Mouse (Mus musculus): ENCODE measurements at regions not wholly inside any gene's neighbourhood (a gene's known extent, or its start where the extent isn't known, plus 50 kb on each side); places are given as distances from the start of the nearest gene placed in this dataset.

DNA sequence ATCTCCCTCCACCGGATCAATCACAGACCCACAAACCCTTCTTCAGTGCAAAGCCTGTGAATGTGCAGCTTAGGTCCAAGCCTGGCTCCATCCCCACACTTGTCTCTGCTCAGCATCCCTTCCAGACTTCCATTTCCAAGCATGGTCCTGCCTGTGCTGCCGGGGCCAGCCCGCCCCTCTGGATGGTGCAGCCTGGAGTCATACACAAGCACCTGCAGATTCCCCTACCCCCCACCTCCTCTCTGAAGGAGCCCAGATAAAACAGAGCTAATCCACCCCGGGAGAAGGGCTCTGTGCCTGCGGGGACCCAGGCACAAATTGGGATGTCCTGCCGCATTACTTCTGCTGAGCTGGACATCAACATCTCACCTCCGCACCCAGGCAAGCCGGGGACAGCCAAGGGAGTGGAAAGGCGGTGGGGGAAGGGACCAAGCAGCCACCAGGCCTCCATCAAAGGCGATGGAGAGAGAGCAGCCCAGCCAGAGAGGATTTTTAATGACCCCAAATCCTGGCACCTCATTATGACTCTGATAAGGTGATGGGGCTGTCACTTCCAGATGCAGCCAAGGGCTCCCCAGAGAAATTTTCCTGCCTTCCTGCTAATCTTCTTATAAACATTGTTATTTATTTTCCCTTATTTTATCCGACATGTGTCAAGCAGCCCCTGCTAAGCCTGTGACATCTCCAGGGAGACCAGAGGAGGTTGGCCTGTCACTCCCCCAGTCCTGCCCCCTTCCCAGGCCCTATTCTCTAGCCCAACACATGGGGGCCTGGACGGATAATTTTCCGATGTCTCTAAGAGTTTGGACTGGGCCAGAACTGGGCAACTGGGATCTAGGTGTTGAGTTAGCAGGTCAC lies 105.5 kb upstream of the Unc5b start:
- DNase-seq, result no peak

GRCm38 (mm10) chr10:60934297-60935286 lies 103.2 kb upstream of the Unc5b start:
- DNase-seq, result no peak

DNA sequence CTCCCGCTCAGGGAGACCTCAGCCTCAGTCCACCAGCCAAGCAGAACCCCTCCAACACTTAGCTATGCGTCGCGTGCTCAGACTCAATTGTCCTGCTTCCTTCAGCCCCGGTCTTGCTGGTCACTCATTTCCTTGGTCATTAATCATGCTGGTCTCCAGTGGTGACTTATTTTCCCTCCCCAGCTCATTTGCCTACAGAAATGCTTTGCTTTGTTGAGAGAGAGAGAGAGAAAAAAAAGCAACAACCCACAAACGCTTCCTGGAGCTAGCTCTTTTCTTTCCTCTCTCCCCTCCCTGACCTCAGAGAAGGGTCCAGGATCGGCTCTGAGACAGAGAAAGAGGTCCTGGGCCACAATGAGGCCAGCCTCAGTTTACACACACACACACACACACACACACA lies 102.5 kb upstream of the Unc5b start:
- DNase-seq, result no peak

- no peak for DNase-seq
Measured at GRCm38 (mm10) chr10:60932855-60933254, 101.5 kb upstream of the Unc5b start.

- DNase-seq, result peak; percentile 6
Measured at GRCm38 (mm10) chr10:60931891-60932378, 100.6 kb upstream of the Unc5b start.

GRCm38 (mm10) chr10:60928646-60929045 lies 97.3 kb upstream of the Unc5b start:
- DNase-seq, result no peak

- no peak for DNase-seq
Measured at GRCm38 (mm10) chr10:60928164-60928563, 96.8 kb upstream of the Unc5b start.

DNA sequence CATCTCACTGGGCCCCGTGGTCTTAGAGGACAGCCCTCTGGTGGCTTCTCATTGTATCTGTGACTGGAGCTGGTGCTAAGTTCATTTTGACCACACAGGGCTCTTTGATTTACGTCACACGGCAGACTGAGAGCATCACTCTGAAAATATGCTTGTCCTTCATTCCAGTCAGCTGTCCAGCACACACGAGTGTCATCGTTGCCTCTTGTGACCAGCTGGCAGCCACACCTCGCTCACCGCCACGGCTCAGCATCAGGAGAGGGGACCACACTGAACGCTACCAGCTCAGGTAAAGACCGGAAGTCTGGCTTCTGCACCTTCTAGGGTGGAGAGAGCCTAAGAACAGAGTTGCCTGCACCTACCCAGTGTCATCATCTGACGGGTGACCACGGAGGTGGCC lies 95.3 kb upstream of the Unc5b start:
- DNase-seq, result no peak

GRCm38 (mm10) chr10:60925644-60926043 lies 94.3 kb upstream of the Unc5b start:
- no peak for DNase-seq

DNA sequence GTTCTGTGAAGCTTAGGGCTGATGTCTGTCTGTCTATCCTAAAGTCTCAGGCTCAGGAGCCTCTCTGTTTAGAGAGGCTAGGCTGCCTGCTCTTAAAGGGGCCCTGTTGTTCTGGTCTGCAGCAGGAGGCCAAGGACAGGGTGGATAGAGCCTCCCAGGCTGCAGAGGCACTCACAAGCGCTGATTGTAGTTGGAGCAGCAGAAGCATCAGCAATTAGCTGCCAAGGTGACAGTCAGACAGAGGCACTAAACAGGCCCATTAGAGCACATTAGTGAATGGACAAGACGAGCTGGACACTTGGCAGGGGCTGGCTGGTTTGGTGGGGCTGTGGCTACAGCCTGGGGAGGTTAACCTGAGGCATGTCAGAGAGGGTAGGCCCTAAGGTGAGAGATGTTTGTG lies 93.8 kb upstream of the Unc5b start:
- no peak for DNase-seq

DNA sequence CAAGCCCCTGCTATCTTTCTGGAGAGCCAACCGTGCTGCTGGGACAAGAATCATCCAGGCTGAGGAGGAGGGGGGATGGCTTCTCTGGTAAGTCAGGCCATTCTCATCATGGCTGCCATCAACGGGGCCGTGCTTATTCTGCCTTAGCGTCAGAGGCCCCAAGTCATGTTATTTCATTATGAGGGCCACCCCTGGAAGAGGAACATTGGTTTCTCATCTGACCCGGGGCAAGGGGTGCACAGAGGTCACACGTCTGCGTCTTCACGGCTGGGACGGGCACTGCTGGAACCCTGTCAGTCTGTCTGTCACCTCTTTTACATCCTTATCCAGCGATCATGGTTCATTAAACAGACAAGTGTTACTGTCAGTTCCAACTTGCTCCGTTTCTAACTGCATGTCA lies 92.4 kb upstream of the Unc5b start:
- DNase-seq, result no peak

GRCm38 (mm10) chr10:60920621-60921020 lies 89.2 kb upstream of the Unc5b start:
- DNase-seq, result no peak

DNA sequence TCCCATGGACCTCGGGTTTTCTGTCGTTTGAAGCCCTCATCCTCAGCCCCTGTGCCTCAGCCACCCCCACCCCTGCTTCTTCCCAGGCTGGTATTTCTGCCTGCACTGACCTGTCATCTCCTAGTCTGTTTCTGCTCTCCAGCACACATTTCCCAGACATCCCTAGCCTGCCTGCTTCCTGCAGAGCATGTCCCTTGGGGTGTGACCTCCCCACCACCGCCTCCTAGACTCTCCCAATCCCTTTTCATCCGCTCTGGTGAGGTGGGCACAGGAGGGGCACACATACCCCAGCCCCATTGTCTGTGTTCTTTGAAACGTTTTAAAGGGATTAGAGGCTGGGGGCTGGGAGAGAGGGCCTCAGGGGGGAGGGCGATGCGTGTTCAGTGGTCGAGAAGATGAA lies 86.6 kb upstream of the Unc5b start:
- DNase-seq, result no peak

- DNase-seq, result no peak
Measured at GRCm38 (mm10) chr10:60914391-60914790, 83.0 kb upstream of the Unc5b start.

GRCm38 (mm10) chr10:60913456-60913900 lies 82.1 kb upstream of the Unc5b start:
- no peak for DNase-seq

DNA sequence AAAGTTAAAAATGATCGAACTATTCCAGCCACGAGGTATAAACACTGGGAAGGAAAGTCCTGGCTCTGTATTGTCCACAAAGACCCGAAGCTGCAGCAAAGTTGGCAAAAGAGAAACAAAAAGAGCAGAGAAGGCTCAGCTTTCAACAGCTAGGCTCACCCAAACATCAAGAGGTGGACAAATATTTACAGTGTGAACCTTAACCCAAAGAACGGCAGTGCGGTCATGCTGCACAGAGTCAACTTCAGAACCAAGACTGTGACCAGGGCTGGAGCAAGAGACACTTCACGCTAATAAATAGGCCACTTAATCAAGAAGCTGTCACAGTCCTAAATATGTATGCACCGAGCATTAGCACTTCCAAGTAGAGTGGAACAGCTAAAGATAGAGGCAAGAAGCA lies 73.0 kb upstream of the Unc5b start:
- DNase-seq, result no peak

- no peak for DNase-seq
Measured at GRCm38 (mm10) chr10:60900992-60901391, 69.6 kb upstream of the Unc5b start.

DNA sequence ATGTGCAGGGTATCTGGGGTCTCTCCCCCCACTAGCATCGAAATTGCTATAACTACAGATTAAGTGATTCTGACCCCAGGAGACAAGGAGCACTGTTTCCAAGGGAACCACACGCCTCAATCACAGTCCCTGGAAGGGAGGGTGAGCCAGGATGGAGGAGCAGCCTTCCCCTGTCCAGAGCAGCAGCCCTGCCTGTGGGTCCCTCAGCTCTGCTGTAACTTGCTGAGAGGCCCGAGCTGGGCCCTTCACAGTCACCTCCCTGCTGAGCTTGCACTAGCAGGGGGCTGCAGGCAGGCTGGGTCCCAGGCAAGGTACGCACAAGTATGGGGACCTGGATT lies 62.4 kb upstream of the Unc5b start:
- DNase-seq, result no peak

DNA sequence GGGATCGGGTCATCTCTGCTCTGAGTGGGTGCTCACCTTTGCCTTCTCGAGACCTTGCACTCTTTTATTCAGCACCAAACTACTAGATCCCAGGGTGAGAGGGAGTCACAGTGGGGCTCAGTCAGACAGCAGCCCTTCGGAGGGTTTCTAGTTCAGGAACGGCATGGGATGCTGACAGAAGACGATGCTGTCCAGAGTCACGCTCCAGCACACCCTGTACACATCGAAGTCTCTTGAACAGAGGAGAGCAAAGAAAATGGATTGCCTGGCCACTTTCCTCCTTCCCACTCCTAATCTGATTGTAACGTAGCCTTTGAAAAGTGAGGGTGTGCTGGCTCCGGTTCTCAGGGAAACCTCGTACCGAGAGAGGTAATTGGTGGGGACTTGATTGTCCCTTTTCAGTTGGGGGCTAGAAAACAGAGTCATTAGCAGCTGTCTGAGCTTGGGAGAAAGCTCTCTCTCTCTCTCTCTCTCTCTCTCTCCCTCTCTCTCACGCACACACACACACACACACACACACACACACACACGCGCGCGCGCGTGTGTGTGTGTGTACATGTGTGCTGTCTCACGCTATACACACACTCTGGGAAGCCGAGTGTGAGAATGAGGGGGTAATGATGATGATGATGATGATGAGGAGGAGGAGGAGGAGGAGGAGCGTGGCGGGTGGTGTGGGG lies 61.9 kb upstream of the Unc5b start:
- no peak for DNase-seq

DNA sequence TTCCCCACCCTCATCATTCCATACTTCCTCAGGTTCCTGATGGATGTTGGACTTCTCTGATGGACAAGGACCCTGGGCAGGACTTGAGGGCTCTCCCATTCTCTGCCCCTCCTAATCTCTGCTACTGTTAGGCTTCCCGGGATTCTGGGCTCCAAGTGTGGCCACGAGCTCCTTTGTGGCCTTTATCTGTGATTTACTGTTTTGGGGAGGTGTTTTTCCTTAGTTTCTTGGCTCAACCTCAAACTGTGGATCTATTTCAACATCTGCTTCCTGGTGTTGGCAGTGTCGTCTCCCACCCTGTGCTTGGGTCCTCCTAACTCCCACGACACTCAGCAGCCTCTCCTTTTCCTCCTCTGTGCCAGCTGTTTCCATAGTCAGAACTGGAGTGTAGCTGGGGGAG lies 61.3 kb upstream of the Unc5b start:
- no peak for DNase-seq

GRCm38 (mm10) chr10:60891476-60892170 lies 60.2 kb upstream of the Unc5b start:
- no peak for DNase-seq

GRCm38 (mm10) chr10:60889792-60890191 lies 58.4 kb upstream of the Unc5b start:
- DNase-seq, result no peak
